Mouse (Mus musculus): ENCODE measurements around the gene Zfp946. TPM values are rescaled to one million over a fixed set of nuclear protein-coding genes. Genes with fewer than 3 reads are reported as not detected.

Gene Zfp946
- 11.9 and 12.1 TPM in 2 replicates for polyA plus RNA-seq (2015; fragmentation: Nextera tagmentation; extraction: Ambion mirVana)

DNA sequence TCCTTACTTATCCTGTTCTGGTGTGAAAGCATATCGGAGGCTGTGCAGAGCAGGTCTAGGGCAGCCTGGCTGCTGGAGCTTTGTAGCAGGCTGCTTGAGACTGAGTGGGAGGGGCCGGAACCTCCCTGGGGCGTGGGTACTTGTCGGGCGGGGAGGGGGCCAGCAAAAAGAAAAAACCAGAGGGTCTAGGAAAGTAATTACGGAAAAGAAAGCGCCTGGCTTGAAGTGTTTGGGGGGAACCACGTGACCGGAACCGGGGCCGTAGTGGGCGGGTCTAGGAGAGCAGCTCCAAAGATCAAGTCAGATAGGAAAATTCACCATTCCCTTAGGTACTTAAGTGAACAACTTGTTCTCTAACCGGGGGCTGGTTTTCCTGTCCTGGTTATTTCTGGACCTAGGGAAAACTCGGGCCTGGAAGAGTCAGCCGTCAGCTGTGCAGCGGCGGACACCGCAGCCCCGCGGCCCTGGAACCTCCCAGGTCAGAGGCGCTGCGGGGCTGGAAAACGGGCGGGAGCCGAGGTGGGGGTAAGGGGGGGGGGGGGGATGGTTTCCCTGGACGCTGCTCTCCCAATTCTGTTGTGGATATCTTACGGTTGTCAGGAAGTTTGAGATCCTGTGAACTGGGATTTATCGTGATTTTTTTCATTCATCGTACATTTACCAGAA, at the start of gene Zfp946:
TSS of gene Zfp946 (plus strand) at position 271 of the 666 bp plus-strand sequence.
- H3K4me3 ChIP-seq (replicated peaks) = peak within 1 kb of the TSS; percentile 69
- H3K9me3 ChIP-seq (replicated peaks) = no peaks in the 10 kb centered on the region
- peak within 1 kb of the TSS; percentile 84 for H3K27ac ChIP-seq (replicated peaks)
- no peaks in the 10 kb centered on the region for H3K27me3 ChIP-seq
- no peaks in the 10 kb centered on the region for H3K36me3 ChIP-seq
- H3K4me1 ChIP-seq = peaks cover 3% of the 10 kb centered on the region; the same call in 1 of the 2 replicates
- peak; percentile 94 for ATAC-seq (ENCODE audit: insufficient number of reproducible peaks, low FRiP score, low TSS enrichment, low read depth)
- WGBS = under 1% methylated on average over 29 of the region's 29 CpGs
- H3K4me2 ChIP-seq (replicated peaks) = peak within 1 kb of the TSS; percentile 69
- peak within 1 kb of the TSS; percentile 57 for H3K9ac ChIP-seq

DNA sequence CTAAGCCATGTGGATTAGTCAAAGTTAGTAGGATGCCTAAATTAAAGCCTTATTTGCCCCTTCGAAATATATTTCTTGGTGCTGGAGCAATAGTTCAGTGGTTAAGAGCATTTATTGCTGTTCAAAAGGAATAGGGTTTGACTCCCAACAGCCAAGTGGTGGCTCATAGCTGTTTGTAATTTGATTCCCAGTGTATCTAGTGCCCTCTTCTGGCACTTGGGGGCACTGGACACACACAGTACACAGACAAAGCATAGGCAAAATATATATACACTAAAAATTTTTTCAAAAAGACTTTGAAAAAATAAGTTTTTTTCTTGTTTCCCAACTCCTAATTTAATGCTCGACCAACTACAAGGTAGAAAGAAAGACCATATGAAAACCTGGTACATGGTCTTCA, 13.3 kb upstream of the Zfp946 start:
- Histone ChIP-seq H3K9me3 (replicated peaks) (no peaks in the 10 kb centered on the region), H3K4me3 (replicated peaks) (no peak overlapping the region), H3K9ac (no peak overlapping the region), H3K27me3 (no peaks in the 10 kb centered on the region), H3K36me3 (no peaks in the 10 kb centered on the region), H3K4me1 (no peaks in the 10 kb centered on the region), H3K4me2 (replicated peaks) (no peak overlapping the region), H3K27ac (replicated peaks) (no peak overlapping the region)
- WGBS = 77% methylated on average over 2 of the region's 2 CpGs
- no peak for ATAC-seq (ENCODE audit: insufficient number of reproducible peaks, low FRiP score, low TSS enrichment, low read depth)

DNA sequence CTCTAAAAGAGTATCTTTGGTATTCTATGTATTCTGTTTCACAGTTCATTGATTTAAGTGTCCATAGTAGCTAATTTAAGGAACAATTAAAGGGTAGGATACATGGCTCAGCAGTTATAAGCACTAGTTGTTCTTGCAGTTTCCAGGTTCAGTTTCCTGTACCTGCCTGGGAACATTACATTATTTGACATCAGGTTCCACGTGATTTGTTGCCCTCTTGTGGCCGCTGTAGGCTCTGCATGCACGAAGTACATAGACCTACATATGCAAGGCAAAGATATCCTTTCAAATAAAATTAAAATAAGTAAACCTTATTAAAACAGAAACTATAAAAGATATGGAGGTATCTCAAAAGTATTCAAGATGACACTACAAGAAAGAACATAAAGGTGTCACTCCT, 6.5 kb upstream of the Zfp946 start:
- no peaks in the 10 kb centered on the region for H3K27me3 ChIP-seq
- no peaks in the 10 kb centered on the region for H3K4me1 ChIP-seq
- no peak for ATAC-seq (ENCODE audit: insufficient number of reproducible peaks, low FRiP score, low TSS enrichment, low read depth)
- 2% methylated on average over 3 of the region's 3 CpGs for WGBS
- no peak overlapping the region for H3K4me3 ChIP-seq (replicated peaks)
- no peak overlapping the region for H3K4me2 ChIP-seq (replicated peaks)
- H3K27ac ChIP-seq (replicated peaks) = no peak overlapping the region
- no peaks in the 10 kb centered on the region for H3K36me3 ChIP-seq
- no peaks in the 10 kb centered on the region for H3K9me3 ChIP-seq (replicated peaks)
- H3K9ac ChIP-seq = no peak overlapping the region

DNA sequence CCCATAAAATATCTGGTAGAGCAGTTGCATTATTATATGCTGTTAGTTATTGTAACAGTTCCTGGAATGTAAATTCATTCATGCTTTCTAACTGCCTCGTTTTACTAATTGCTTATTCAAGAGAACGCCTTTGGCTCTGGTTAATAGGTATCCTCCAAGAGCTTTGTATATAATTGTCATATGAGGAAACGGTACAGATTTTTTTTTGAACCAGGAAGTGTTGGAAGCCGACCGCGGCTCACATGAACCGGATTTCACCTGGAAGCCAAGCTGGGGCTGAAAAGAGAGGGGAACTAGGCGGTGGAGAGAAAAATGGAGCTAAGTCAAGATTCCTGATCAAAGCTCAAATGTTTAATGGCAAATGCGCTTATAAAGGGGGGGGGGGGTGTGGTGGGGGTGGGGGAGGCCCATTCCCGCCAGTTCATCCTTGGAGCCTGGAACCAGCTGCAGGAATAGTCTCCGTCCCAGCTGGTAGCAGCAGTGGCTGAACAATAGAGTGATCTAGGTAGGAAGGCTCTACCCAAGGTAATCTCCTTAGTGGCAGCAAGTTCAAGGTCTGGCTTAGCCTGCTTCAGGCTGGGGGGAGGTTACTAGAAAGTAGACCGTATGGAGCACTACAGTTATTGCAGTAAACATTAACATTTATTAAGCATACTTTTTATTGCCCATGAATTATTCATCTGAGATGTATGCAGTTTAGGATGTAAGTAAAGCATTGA, 773 bp downstream of the Zfp946 start:
- Histone ChIP-seq H3K4me1 (peaks cover 3% of the 10 kb centered on the region; the same call in 1 of the 2 replicates), H3K4me2 (replicated peaks) (peak overlapping the region; percentile 69), H3K27me3 (no peaks in the 10 kb centered on the region), H3K9ac (no peak overlapping the region), H3K36me3 (no peaks in the 10 kb centered on the region), H3K9me3 (replicated peaks) (no peaks in the 10 kb centered on the region), H3K4me3 (replicated peaks) (peak overlapping the region; percentile 69), H3K27ac (replicated peaks) (no peak overlapping the region)
- 2% methylated on average over 12 of the region's 12 CpGs for WGBS
- ATAC-seq (ENCODE audit: insufficient number of reproducible peaks, low FRiP score, low TSS enrichment, low read depth) = no peak

DNA sequence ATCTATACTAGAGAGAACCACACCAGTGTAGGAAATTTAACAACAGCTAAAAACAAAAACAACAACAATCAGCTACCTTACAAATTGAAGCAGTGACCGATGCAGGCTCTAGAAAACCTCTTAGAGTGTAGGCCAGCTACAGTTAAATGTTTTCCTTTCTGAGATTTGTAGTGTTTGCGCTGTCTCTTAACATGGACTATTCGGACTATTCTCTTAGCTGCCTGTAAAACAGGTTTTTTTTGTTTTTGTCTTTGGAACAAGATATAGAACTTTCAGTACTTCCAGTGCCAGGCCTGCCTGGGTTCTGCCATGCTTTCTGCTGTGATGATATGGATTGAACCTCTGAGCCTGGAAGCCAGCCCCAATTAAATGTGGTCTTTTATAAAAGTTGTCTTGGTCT, 23.7 kb downstream of the Zfp946 start:
- H3K4me1 ChIP-seq = no peaks in the 10 kb centered on the region
- H3K4me3 ChIP-seq (replicated peaks) = no peak overlapping the region
- no peak overlapping the region for H3K4me2 ChIP-seq (replicated peaks)
- no peaks in the 10 kb centered on the region for H3K27me3 ChIP-seq
- H3K36me3 ChIP-seq = peaks cover 12% of the 10 kb centered on the region; the same call in 1 of the 2 replicates
- WGBS = 87% methylated on average over 3 of the region's 3 CpGs
- H3K27ac ChIP-seq (replicated peaks) = no peak overlapping the region
- no peak for ATAC-seq (ENCODE audit: insufficient number of reproducible peaks, low FRiP score, low TSS enrichment, low read depth)
- H3K9me3 ChIP-seq (replicated peaks) = 0 out of 2 replicates have a peak, but pooled peaks cover 1% of the 10 kb centered on the region
- no peak overlapping the region for H3K9ac ChIP-seq

DNA sequence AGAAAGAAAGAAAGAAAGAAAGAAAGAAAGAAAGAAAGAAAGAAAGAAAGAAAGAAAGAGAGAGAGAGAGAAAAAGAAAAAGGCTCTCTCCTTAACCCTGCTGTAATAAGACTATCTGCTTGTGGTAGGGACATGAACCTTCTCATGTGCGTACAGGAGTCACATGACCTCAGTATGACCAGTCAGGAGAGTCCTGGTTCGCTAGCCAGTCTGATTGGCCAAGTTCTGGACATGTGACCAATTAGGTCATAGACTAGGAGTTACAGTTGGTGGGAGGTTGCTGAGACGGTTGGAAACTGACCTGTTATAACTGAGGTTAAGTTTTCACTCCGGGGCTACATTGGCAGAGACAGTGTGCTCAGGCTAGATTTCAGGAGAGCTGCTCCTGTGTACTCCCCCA, 73.1 kb downstream of the Zfp946 start:
- no peak overlapping the region for H3K9ac ChIP-seq
- WGBS = 70% methylated on average over 4 of the region's 4 CpGs
- no peaks in the 10 kb centered on the region for H3K36me3 ChIP-seq
- no peak overlapping the region for H3K27ac ChIP-seq (replicated peaks)
- ATAC-seq (ENCODE audit: insufficient number of reproducible peaks, low FRiP score, low TSS enrichment, low read depth) = no peak
- no peak overlapping the region for H3K4me2 ChIP-seq (replicated peaks)
- no peaks in the 10 kb centered on the region for H3K27me3 ChIP-seq
- H3K4me3 ChIP-seq (replicated peaks) = no peak overlapping the region
- H3K9me3 ChIP-seq (replicated peaks) = no peaks in the 10 kb centered on the region
- H3K4me1 ChIP-seq = no peaks in the 10 kb centered on the region

Other genes starting within 250 kb of the Zfp946 start
- gene Zfp994, start 198.6 kb upstream of the Zfp946 start, polyA plus RNA-seq (2015; fragmentation: Nextera tagmentation; extraction: Ambion mirVana) = 2.1 and 2.2 TPM in 2 replicates
- 9.2 and 10.2 TPM in 2 replicates for gene CT030661.1, start 109.4 kb upstream of the Zfp946 start, polyA plus RNA-seq (2015; fragmentation: Nextera tagmentation; extraction: Ambion mirVana)
- gene Zfp944, start 62.8 kb upstream of the Zfp946 start, polyA plus RNA-seq (2015; fragmentation: Nextera tagmentation; extraction: Ambion mirVana) = 13.0 and 13.5 TPM in 2 replicates
- 9.1 TPM in 2 replicates for gene Zfp758, start 62.8 kb upstream of the Zfp946 start, polyA plus RNA-seq (2015; fragmentation: Nextera tagmentation; extraction: Ambion mirVana)
- not detected in 2 replicates for gene Vmn2r111, start 149.3 kb downstream of the Zfp946 start, polyA plus RNA-seq (2015; fragmentation: Nextera tagmentation; extraction: Ambion mirVana)
- gene Vmn2r112, start 176.7 kb downstream of the Zfp946 start, polyA plus RNA-seq (2015; fragmentation: Nextera tagmentation; extraction: Ambion mirVana) = not detected in 2 replicates

All from embryonic facial prominence, embryonic 15.5 days (tissue).